Mouse (Mus musculus): ENCODE measurements at regions not wholly inside any gene's neighbourhood (a gene's known extent, or its start where the extent isn't known, plus 50 kb on each side); places are given as distances from the start of the nearest gene placed in this dataset.

DNA sequence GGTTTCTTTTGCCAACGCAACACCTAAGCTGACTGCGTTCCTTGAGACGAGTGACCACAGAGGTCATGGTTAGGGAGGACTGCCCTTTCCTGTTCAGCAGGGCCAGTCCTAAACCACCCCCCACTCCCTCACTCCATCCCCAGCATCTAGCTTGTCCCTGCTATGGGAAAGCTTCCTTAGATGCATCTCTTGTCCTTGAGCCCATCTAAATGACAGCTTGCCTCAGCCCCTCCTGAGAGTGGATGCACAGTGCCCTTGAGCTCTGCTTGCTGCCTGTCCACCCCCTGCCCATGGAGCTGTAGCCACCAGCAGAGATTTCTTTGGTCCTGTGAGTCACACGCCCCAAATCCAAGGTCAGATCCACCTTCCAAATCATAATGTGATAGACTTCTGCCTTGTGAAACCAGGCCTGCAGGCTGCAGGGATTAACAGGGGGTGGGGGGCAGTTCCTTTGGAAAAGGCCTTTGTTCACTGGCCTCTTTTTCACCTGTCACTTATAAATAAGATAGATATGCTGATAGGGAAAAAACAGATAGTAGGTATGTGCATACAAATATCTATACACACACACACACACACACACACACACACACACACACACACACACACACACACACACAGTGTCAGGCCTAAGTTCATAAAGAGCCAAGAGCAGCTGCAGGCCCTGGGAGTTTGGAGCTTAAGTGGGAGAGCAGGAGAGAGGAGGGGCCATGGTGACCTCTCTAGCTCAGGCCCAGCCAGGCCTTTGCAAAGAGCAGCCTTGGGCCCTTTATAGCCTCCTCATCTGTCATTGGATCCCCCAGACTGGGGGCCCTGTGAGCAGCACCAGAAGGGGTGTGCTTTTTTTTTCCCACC lies 56.4 kb upstream of the Adra2c start:
- no peaks in the 10 kb centered on the region for H3K4me1 ChIP-seq (ENCODE audit: insufficient read depth)
- 72% methylated on average over 4 of the region's 4 CpGs for WGBS
- no peak for TF ChIP-seq CTCF (IDR thresholded peaks at IDR 0.05; ENCODE audit: low read depth)
- H3K4me3 ChIP-seq (ENCODE audit: low read depth, low read length): no peak overlapping the region
- H3K36me3 ChIP-seq (ENCODE audit: insufficient read depth): no peaks in the 10 kb centered on the region
- H3K9me3 ChIP-seq (ENCODE audit: low read depth, low read length): no peaks in the 10 kb centered on the region
- DNase-seq: no peak
- no peaks in the 10 kb centered on the region for H3K27me3 ChIP-seq (ENCODE audit: insufficient read depth, low read length)
- no peak overlapping the region for H3K4me2 ChIP-seq
- ATAC-seq (ENCODE audit: insufficient read depth): no peak
- no peak overlapping the region for H3K27ac ChIP-seq (ENCODE audit: low read depth)
- no peak overlapping the region for H3K9ac ChIP-seq

DNA sequence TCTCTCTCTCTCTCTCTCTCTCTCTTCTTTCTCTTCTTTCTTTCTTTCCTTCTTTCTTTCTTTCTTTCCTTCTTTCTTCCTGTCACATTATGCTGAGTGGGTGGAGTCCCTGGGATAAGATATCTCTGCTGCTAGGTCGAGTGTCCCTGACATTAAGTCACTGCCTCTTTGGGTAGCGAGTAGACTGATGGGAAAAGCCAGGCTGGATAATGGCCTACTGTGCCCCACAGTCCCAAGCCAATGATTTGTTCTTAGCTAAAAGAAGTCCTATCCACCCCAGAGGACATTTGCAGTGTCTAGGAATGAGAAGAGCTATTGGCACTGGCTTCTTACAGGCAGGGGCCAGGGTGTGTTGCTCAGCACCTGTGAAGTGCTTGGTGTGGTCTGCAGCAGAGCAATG lies 61.8 kb upstream of the Adra2c start:
- Histone ChIP-seq H3K9ac (no peak overlapping the region), H3K4me2 (no peak overlapping the region), H3K4me3 (ENCODE audit: low read depth, low read length) (no peak overlapping the region), H3K27ac (ENCODE audit: low read depth) (no peak overlapping the region), H3K36me3 (ENCODE audit: insufficient read depth) (no peaks in the 10 kb centered on the region), H3K9me3 (ENCODE audit: low read depth, low read length) (no peaks in the 10 kb centered on the region), H3K4me1 (ENCODE audit: insufficient read depth) (no peaks in the 10 kb centered on the region), H3K27me3 (ENCODE audit: insufficient read depth, low read length) (no peaks in the 10 kb centered on the region)
- no peak for TF ChIP-seq CTCF (IDR thresholded peaks at IDR 0.05; ENCODE audit: low read depth)
- WGBS: 17% methylated on average over 2 of the region's 2 CpGs
- no peak for DNase-seq
- ATAC-seq (ENCODE audit: insufficient read depth): no peak

GRCm38 (mm10) chr5:35215480-35216195 lies 62.5 kb upstream of the Adra2c start:
- H3K36me3 ChIP-seq (ENCODE audit: insufficient read depth): no peaks in the 10 kb centered on the region
- H3K4me2 ChIP-seq: no peak overlapping the region
- H3K9me3 ChIP-seq (ENCODE audit: low read depth, low read length): no peaks in the 10 kb centered on the region
- 0 out of 2 replicates have a peak, but pooled peaks have one; percentile 24 for ATAC-seq (ENCODE audit: insufficient read depth)
- H3K27ac ChIP-seq (ENCODE audit: low read depth): no peak overlapping the region
- peak; percentile 44 for DNase-seq
- H3K27me3 ChIP-seq (ENCODE audit: insufficient read depth, low read length): no peaks in the 10 kb centered on the region
- TF ChIP-seq CTCF (IDR thresholded peaks at IDR 0.05; ENCODE audit: low read depth): no peak
- no peaks in the 10 kb centered on the region for H3K4me1 ChIP-seq (ENCODE audit: insufficient read depth)
- H3K4me3 ChIP-seq (ENCODE audit: low read depth, low read length): no peak overlapping the region
- WGBS: 31% methylated on average over 11 of the region's 11 CpGs
- no peak overlapping the region for H3K9ac ChIP-seq

GRCm38 (mm10) chr5:35215007-35215406 lies 63.1 kb upstream of the Adra2c start:
- no peak overlapping the region for H3K4me2 ChIP-seq
- no peak overlapping the region for H3K9ac ChIP-seq
- no peaks in the 10 kb centered on the region for H3K27me3 ChIP-seq (ENCODE audit: insufficient read depth, low read length)
- H3K9me3 ChIP-seq (ENCODE audit: low read depth, low read length): no peaks in the 10 kb centered on the region
- no peaks in the 10 kb centered on the region for H3K36me3 ChIP-seq (ENCODE audit: insufficient read depth)
- no peak for TF ChIP-seq CTCF (IDR thresholded peaks at IDR 0.05; ENCODE audit: low read depth)
- DNase-seq: no peak
- WGBS: 73% methylated on average over 11 of the region's 11 CpGs
- no peak overlapping the region for H3K27ac ChIP-seq (ENCODE audit: low read depth)
- no peak for ATAC-seq (ENCODE audit: insufficient read depth)
- no peak overlapping the region for H3K4me3 ChIP-seq (ENCODE audit: low read depth, low read length)
- no peaks in the 10 kb centered on the region for H3K4me1 ChIP-seq (ENCODE audit: insufficient read depth)

DNA sequence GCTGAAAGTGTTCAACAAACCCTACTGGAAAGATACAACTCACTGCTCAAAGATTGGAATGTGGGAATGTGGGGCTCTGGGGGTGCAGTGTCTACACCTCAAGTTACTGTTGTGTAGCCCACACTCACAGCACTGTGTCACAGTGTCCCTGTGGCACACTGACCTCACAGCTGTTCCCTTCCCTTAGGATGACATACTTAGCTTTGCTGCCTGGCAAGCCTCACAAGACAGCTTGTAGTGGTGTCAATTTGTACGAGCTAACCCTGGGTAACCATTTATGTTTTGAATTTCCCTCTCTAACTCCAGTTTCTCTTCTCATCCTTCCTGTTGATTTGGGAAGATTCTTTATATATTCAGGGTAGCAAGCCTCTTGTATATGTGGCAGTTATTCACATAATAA lies 68.8 kb upstream of the Adra2c start:
- WGBS: 41% methylated on average over 1 of the region's 1 CpGs
- no peak for ATAC-seq (ENCODE audit: insufficient read depth)
- Histone ChIP-seq H3K4me1 (ENCODE audit: insufficient read depth) (no peaks in the 10 kb centered on the region), H3K9me3 (ENCODE audit: low read depth, low read length) (no peaks in the 10 kb centered on the region), H3K27ac (ENCODE audit: low read depth) (no peak overlapping the region), H3K9ac (no peak overlapping the region), H3K27me3 (ENCODE audit: insufficient read depth, low read length) (no peaks in the 10 kb centered on the region), H3K4me2 (no peak overlapping the region), H3K4me3 (ENCODE audit: low read depth, low read length) (no peak overlapping the region), H3K36me3 (ENCODE audit: insufficient read depth) (no peaks in the 10 kb centered on the region)
- no peak for TF ChIP-seq CTCF (IDR thresholded peaks at IDR 0.05; ENCODE audit: low read depth)
- DNase-seq: no peak

DNA sequence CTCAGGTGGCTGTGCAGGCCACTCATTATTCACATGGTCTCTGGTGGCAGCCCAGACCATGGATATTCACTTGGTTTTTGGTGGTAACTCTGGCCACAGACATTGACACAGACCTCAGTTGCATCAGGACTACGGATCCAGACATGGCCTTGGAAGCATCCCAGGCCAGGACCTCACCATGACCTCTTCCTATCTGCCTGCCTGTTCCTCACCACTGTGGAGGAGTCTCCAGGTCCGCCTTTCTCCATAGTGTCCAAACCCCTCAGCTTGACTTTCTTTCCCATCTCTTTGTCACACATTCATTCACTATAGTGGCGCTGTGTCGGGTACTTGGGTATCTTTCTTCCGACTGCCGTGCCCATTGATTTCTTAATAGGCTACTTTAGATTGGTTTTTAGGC lies 74.1 kb upstream of the Adra2c start:
- no peak overlapping the region for H3K4me3 ChIP-seq (ENCODE audit: low read depth, low read length)
- H3K9ac ChIP-seq: no peak overlapping the region
- H3K27ac ChIP-seq (ENCODE audit: low read depth): no peak overlapping the region
- TF ChIP-seq CTCF (IDR thresholded peaks at IDR 0.05; ENCODE audit: low read depth): no peak
- no peak for DNase-seq
- H3K4me1 ChIP-seq (ENCODE audit: insufficient read depth): no peaks in the 10 kb centered on the region
- ATAC-seq (ENCODE audit: insufficient read depth): no peak
- no peak overlapping the region for H3K4me2 ChIP-seq
- no peaks in the 10 kb centered on the region for H3K27me3 ChIP-seq (ENCODE audit: insufficient read depth, low read length)
- no peaks in the 10 kb centered on the region for H3K9me3 ChIP-seq (ENCODE audit: low read depth, low read length)
- WGBS: 91% methylated on average over 6 of the region's 6 CpGs
- no peaks in the 10 kb centered on the region for H3K36me3 ChIP-seq (ENCODE audit: insufficient read depth)

DNA sequence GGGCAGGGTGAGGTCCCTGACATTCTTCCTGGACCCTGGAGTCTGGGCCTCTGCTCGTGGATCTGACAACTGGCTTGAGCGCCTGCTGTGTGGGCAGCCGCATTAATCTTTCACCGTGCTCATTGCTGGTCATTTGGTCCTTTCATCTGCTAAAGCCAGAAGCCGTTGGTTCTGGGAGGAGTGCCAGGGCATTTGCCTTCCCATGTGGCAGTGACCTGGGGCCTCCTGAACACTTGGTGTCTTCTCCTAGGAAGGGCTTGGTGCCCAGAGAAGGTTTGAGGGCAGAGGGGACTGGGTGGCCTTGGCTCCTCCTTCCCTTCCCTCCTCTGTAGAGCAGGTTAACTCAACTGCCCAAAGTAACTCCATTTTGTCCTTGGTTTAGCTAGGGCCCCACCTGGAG lies 79.7 kb upstream of the Adra2c start:
- H3K27ac ChIP-seq (ENCODE audit: low read depth): no peak overlapping the region
- no peaks in the 10 kb centered on the region for H3K27me3 ChIP-seq (ENCODE audit: insufficient read depth, low read length)
- H3K9me3 ChIP-seq (ENCODE audit: low read depth, low read length): no peaks in the 10 kb centered on the region
- no peak overlapping the region for H3K4me2 ChIP-seq
- no peak for TF ChIP-seq CTCF (IDR thresholded peaks at IDR 0.05; ENCODE audit: low read depth)
- no peak overlapping the region for H3K9ac ChIP-seq
- DNase-seq: no peak
- 54% methylated on average over 5 of the region's 5 CpGs for WGBS
- no peak for ATAC-seq (ENCODE audit: insufficient read depth)
- no peak overlapping the region for H3K4me3 ChIP-seq (ENCODE audit: low read depth, low read length)
- H3K4me1 ChIP-seq (ENCODE audit: insufficient read depth): no peaks in the 10 kb centered on the region
- H3K36me3 ChIP-seq (ENCODE audit: insufficient read depth): no peaks in the 10 kb centered on the region

Measured in lung, embryonic 14.5 days (tissue).